Mouse (Mus musculus): ENCODE data around the gene Klhdc9. TPM values are rescaled to one million over a fixed set of nuclear protein-coding genes. Genes with fewer than 3 reads are reported as not detected.
A peak's percentile ranks its signal among the peaks of the same experiment; 100 is the strongest.

Klhdc9 gene
- polyA plus RNA-seq, 1 experiment, result 0.16 TPM

DNA sequence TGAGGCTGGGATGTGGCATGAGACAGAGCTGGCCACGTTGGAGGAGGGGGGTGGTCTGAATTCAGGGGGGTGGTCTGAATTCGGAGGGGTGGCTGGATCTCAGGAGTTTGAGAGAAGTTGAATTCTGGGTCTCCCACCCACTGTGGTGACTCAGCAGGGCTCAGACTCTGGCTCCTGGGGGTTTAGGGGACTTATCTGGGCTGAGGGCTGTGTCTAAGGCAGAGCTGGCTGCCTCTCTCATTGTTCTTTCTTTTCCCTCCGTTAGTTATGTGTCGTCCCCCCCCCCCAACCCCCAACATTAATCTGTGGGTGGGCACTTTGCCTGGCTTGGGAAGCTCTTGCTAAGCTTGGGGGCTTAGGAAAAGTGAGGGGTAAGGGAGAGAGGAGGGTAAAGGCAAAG lies 13.3 kb upstream of the Klhdc9 start:
- H3K36me3 ChIP-seq (ENCODE audit: control insufficient read depth, insufficient read depth, low read length), result no peaks in the 10 kb centered on the region
- H3K4me3 ChIP-seq (ENCODE audit: low read depth, low read length), result no peak overlapping the region
- TF ChIP-seq POLR2A (IDR thresholded peaks at IDR 0.05; ENCODE audit: low read depth, low read length) (no peak), CTCF (IDR thresholded peaks at IDR 0.05; ENCODE audit: extremely low read depth, insufficient read length, insufficient replicate concordance, low read depth, low read length) (no peak)
- 32% methylated on average over 4 of the region's 4 CpGs for WGBS
- no peaks in the 10 kb centered on the region for H3K27me3 ChIP-seq (ENCODE audit: control insufficient read depth, insufficient read depth, low read length)
- H3K4me1 ChIP-seq (ENCODE audit: control insufficient read depth, insufficient read depth, insufficient read length, low read length), result peaks cover 8% of the 10 kb centered on the region
- H3K27ac ChIP-seq (ENCODE audit: insufficient read depth, low read depth, low read length), result no peak overlapping the region

- Histone ChIP-seq H3K4me1 (ENCODE audit: control insufficient read depth, insufficient read depth, insufficient read length, low read length) (peaks cover 8% of the 10 kb centered on the region), H3K27me3 (ENCODE audit: control insufficient read depth, insufficient read depth, low read length) (no peaks in the 10 kb centered on the region), H3K4me3 (ENCODE audit: low read depth, low read length) (no peak overlapping the region), H3K27ac (ENCODE audit: insufficient read depth, low read depth, low read length) (no peak overlapping the region), H3K36me3 (ENCODE audit: control insufficient read depth, insufficient read depth, low read length) (no peaks in the 10 kb centered on the region)
- 79% methylated on average over 3 of the region's 3 CpGs for WGBS
- TF ChIP-seq CTCF (IDR thresholded peaks at IDR 0.05; ENCODE audit: extremely low read depth, insufficient read length, insufficient replicate concordance, low read depth, low read length) (no peak), POLR2A (IDR thresholded peaks at IDR 0.05; ENCODE audit: low read depth, low read length) (no peak)
These were observed 12.3 kb upstream of the Klhdc9 start for GRCm38 (mm10) chr1:171372880-171373279.

DNA sequence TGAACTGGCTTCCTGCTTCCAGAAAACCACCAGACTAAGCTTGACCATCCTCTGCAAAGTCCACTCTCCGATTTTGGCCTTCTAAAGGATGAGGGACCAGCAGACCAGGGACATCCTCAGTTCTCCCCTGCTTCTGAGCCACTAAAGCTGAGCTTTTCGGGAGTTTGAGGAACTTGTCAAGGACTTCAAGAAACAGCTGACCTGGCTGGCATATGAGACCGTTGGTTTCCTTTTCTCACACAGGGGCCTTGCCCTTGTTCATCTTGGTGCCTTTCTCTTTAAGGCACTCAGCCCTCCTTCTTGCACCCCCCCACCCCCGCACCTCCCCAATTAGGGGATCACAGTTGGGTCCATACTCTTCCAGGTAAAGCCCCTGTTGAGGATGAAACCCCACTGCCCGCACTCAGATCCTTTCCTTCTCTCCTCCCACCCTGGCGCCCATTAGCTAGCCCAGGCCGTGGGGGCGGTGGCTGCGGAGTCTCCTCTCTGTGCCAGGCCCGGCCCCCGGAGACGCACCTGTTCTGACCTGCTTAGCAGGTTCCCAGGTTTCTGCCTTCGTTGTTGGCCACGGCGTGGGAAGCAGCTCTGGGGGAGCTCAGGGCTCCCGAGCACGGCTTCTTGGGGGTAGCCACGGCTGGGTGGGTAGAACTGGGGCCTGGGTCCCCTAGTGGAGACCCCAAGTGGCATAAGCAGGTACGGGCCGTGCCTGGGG lies 9.4 kb upstream of the Klhdc9 start, which contains the start of gene Nectin4:
Gene Nectin4 (plus strand): TSS at position 255 of the 712 bp plus-strand sequence.
- Histone ChIP-seq H3K27me3 (ENCODE audit: control insufficient read depth, insufficient read depth, low read length) (no peaks in the 10 kb centered on the region), H3K4me1 (ENCODE audit: control insufficient read depth, insufficient read depth, insufficient read length, low read length) (peaks cover 6% of the 10 kb centered on the region), H3K27ac (ENCODE audit: insufficient read depth, low read depth, low read length) (no peak within 1 kb of the TSS), H3K4me3 (ENCODE audit: low read depth, low read length) (peak within 1 kb of the TSS; percentile 29), H3K36me3 (ENCODE audit: control insufficient read depth, insufficient read depth, low read length) (no peaks in the 10 kb centered on the region)
- TF ChIP-seq CTCF (IDR thresholded peaks at IDR 0.05; ENCODE audit: extremely low read depth, insufficient read length, insufficient replicate concordance, low read depth, low read length), result no peak
- TF ChIP-seq POLR2A (IDR thresholded peaks at IDR 0.05; ENCODE audit: low read depth, low read length), result no peak
- 20% methylated on average over 20 of the region's 20 CpGs for WGBS

DNA sequence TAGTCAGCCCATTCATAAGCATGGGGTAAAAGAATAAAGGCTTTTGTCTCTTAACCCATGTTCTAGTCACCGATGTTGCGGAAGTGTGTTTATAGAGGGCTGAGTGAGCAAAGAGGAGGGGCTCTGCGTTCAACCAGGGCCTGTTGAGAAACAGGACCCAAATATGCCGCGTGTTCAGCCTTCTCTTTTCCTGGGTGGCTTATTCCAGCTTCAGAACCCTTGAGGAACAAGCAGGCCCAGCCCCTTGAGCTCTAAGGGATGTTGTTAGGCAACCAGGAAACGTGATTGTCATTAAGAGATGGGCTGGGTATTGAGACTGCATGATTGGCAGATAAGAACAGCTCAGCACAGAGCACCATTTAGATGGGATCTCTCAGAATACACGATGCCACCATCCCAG lies 5.3 kb upstream of the Klhdc9 start:
- Histone ChIP-seq H3K27ac (ENCODE audit: insufficient read depth, low read depth, low read length) (no peak overlapping the region), H3K4me1 (ENCODE audit: control insufficient read depth, insufficient read depth, insufficient read length, low read length) (peaks cover 9% of the 10 kb centered on the region), H3K4me3 (ENCODE audit: low read depth, low read length) (no peak overlapping the region), H3K36me3 (ENCODE audit: control insufficient read depth, insufficient read depth, low read length) (no peaks in the 10 kb centered on the region), H3K27me3 (ENCODE audit: control insufficient read depth, insufficient read depth, low read length) (no peaks in the 10 kb centered on the region)
- WGBS, result 49% methylated on average over 7 of the region's 7 CpGs
- TF ChIP-seq CTCF (IDR thresholded peaks at IDR 0.05; ENCODE audit: extremely low read depth, insufficient read length, insufficient replicate concordance, low read depth, low read length), result no peak
- TF ChIP-seq POLR2A (IDR thresholded peaks at IDR 0.05; ENCODE audit: low read depth, low read length), result no peak

GRCm38 (mm10) chr1:171361106-171362103 lies 807 bp upstream of the Klhdc9 start:
- Histone ChIP-seq H3K4me1 (ENCODE audit: control insufficient read depth, insufficient read depth, insufficient read length, low read length) (peaks cover 10% of the 10 kb centered on the region), H3K27me3 (ENCODE audit: control insufficient read depth, insufficient read depth, low read length) (no peaks in the 10 kb centered on the region), H3K36me3 (ENCODE audit: control insufficient read depth, insufficient read depth, low read length) (peaks cover 13% of the 10 kb centered on the region), H3K4me3 (ENCODE audit: low read depth, low read length) (peak overlapping the region; percentile 56; the same call in 1 of the 2 replicates), H3K27ac (ENCODE audit: insufficient read depth, low read depth, low read length) (no peak overlapping the region)
- no peak for TF ChIP-seq POLR2A (IDR thresholded peaks at IDR 0.05; ENCODE audit: low read depth, low read length)
- TF ChIP-seq CTCF (IDR thresholded peaks at IDR 0.05; ENCODE audit: extremely low read depth, insufficient read length, insufficient replicate concordance, low read depth, low read length), result 0 out of 2 replicates have a peak, but pooled peaks have one; percentile 24
- 25% methylated on average over 16 of the region's 16 CpGs for WGBS

- Histone ChIP-seq H3K36me3 (ENCODE audit: control insufficient read depth, insufficient read depth, low read length) (peaks cover 13% of the 10 kb centered on the region), H3K27me3 (ENCODE audit: control insufficient read depth, insufficient read depth, low read length) (no peaks in the 10 kb centered on the region), H3K27ac (ENCODE audit: insufficient read depth, low read depth, low read length) (no peak overlapping the region), H3K4me3 (ENCODE audit: low read depth, low read length) (peak overlapping the region; percentile 56), H3K4me1 (ENCODE audit: control insufficient read depth, insufficient read depth, insufficient read length, low read length) (peaks cover 10% of the 10 kb centered on the region)
- 39% methylated on average over 26 of the region's 26 CpGs for WGBS
- no peak for TF ChIP-seq POLR2A (IDR thresholded peaks at IDR 0.05; ENCODE audit: low read depth, low read length)
- TF ChIP-seq CTCF (IDR thresholded peaks at IDR 0.05; ENCODE audit: extremely low read depth, insufficient read length, insufficient replicate concordance, low read depth, low read length), result no peak
These were observed 345 bp downstream of the Klhdc9 start for GRCm38 (mm10) chr1:171360253-171360652.

DNA sequence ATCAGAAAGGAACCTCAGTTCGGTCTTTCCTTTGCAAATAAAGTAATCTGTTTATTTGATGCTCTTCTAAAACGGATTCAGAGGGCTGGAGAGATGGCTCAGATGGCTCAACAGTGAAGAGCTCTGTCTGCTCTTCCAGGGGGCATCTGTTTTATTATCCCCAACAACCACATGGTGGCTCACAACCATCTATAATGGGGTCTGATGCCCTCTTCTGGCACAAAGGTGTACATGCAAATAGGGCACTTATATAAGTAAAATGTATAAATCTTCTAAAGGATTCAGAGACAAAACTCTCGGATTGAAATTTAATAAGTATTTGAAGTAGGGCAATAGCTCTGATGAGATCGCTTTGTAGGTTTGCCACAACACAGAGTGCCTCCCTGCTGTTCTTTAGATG lies 2.2 kb downstream of the Klhdc9 start:
- Histone ChIP-seq H3K4me3 (ENCODE audit: low read depth, low read length) (no peak overlapping the region), H3K4me1 (ENCODE audit: control insufficient read depth, insufficient read depth, insufficient read length, low read length) (peaks cover 10% of the 10 kb centered on the region), H3K27me3 (ENCODE audit: control insufficient read depth, insufficient read depth, low read length) (no peaks in the 10 kb centered on the region), H3K27ac (ENCODE audit: insufficient read depth, low read depth, low read length) (no peak overlapping the region), H3K36me3 (ENCODE audit: control insufficient read depth, insufficient read depth, low read length) (peaks cover 13% of the 10 kb centered on the region)
- WGBS, result 65% methylated on average over 4 of the region's 4 CpGs
- no peak for TF ChIP-seq POLR2A (IDR thresholded peaks at IDR 0.05; ENCODE audit: low read depth, low read length)
- TF ChIP-seq CTCF (IDR thresholded peaks at IDR 0.05; ENCODE audit: extremely low read depth, insufficient read length, insufficient replicate concordance, low read depth, low read length), result peak; percentile 13; the same call in 1 of the 2 replicates

All from small intestine, adult 2 months (tissue).